Mouse (Mus musculus) heart, embryonic 13.5 days (tissue): ENCODE measurements at regions not wholly inside any gene's neighbourhood (a gene's known extent, or its start where the extent isn't known, plus 50 kb on each side); places are given as distances from the start of the nearest gene placed in this dataset.
A peak's percentile ranks its signal among the peaks of the same experiment; 100 is the strongest.

Experiments
- ATAC-seq: fragments of 200-750 bp; cut with Nextera tagmentation; 2 replicates; pipeline ENCODE4 v1.8.0; 2017; ENCODE audit warnings: moderate TSS enrichment; ENCODE audit not compliant: insufficient number of reproducible peaks, low FRiP score, low TSS enrichment; ENCODE audit errors: extremely low read depth
- H3K27ac ChIP-seq: fragments of 300-500 bp; sonication (generic); replicated peaks from 2 replicates; pipeline ENCODE4 v1.5.1; 2015; ENCODE audit warnings: moderate library complexity, mild to moderate bottlenecking, inconsistent platforms
- H3K27me3 ChIP-seq: fragments of 300-500 bp; sonication (generic); replicated peaks from 2 replicates; pipeline ENCODE4 v1.6.1; 2015; ENCODE audit warnings: mild to moderate bottlenecking, inconsistent platforms
- H3K36me3 ChIP-seq: fragments of 300-500 bp; sonication (generic); 2 replicates; pipeline ENCODE4 v1.6.1; 2015; ENCODE audit warnings: mild to moderate bottlenecking, inconsistent platforms
- H3K4me1 ChIP-seq: fragments of 300-500 bp; sonication (generic); 2 replicates; pipeline ENCODE4 v1.6.1; 2015; ENCODE audit warnings: inconsistent platforms
- H3K4me2 ChIP-seq: fragments of 300-500 bp; sonication (generic); 2 replicates; pipeline ENCODE4 v1.6.1; 2015; ENCODE audit warnings: inconsistent platforms, mild to moderate bottlenecking, moderate library complexity
- H3K4me3 ChIP-seq: fragments of 300-500 bp; sonication (generic); 2 replicates; pipeline ENCODE4 v1.5.1; 2015; ENCODE audit warnings: moderate library complexity, mild to moderate bottlenecking, inconsistent platforms
- H3K9ac ChIP-seq: fragments of 300-500 bp; sonication (generic); 2 replicates; pipeline ENCODE4 v1.6.1; 2015; ENCODE audit warnings: inconsistent platforms, mild to moderate bottlenecking, moderate library complexity
- H3K9me3 ChIP-seq: fragments of 300-500 bp; sonication (generic); 2 replicates; pipeline ENCODE4 v1.6.1; 2016; ENCODE audit warnings: inconsistent platforms
- WGBS: fragments of 180-500 bp; shearing (Covaris S2); methylation state at CpG from one replicate; pipeline ENCODE4 v1.1.7; 2015; ENCODE audit warnings: mixed read lengths; 5-methylcytosine and 5-hydroxymethylcytosine counted together

GRCm38 (mm10) chr12:12812873-12813272, 128.8 kb downstream of the Mycn start:
- Histone ChIP-seq H3K4me2 (no peak overlapping the region), H3K4me3 (no peak overlapping the region), H3K9ac (no peak overlapping the region), H3K4me1 (peaks cover 21% of the 10 kb centered on the region), H3K9me3 (no peaks in the 10 kb centered on the region), H3K27me3 (no peaks in the 10 kb centered on the region), H3K36me3 (no peaks in the 10 kb centered on the region), H3K27ac (no peak overlapping the region)
- no peak for ATAC-seq
- WGBS = 47% methylated on average over 6 of the region's 6 CpGs

- ATAC-seq = no peak
- WGBS = 20% methylated on average over 7 of the region's 7 CpGs
- Histone ChIP-seq H3K27me3 (no peaks in the 10 kb centered on the region), H3K9ac (peak overlapping the region; percentile 48; the same call in 1 of the 2 replicates), H3K9me3 (no peaks in the 10 kb centered on the region), H3K27ac (peak overlapping the region; percentile 46), H3K4me2 (peak overlapping the region; percentile 64), H3K4me3 (peak overlapping the region; percentile 30), H3K4me1 (peaks cover 21% of the 10 kb centered on the region), H3K36me3 (no peaks in the 10 kb centered on the region)
These were observed 130.8 kb downstream of the Mycn start for GRCm38 (mm10) chr12:12810943-12811342.

- H3K36me3 ChIP-seq = no peaks in the 10 kb centered on the region
- peak overlapping the region; percentile 30 for H3K4me3 ChIP-seq
- H3K4me1 ChIP-seq = peaks cover 21% of the 10 kb centered on the region
- 8% methylated on average over 16 of the region's 16 CpGs for WGBS
- peak overlapping the region; percentile 64 for H3K4me2 ChIP-seq
- H3K27me3 ChIP-seq = no peaks in the 10 kb centered on the region
- peak overlapping the region; percentile 48 for H3K9ac ChIP-seq
- no peaks in the 10 kb centered on the region for H3K9me3 ChIP-seq
- H3K27ac ChIP-seq = peak overlapping the region; percentile 46
- no peak for ATAC-seq
These were observed 131.4 kb downstream of the Mycn start for GRCm38 (mm10) chr12:12810159-12810885.

GRCm38 (mm10) chr12:12808120-12808519, 133.6 kb downstream of the Mycn start:
- H3K4me2 ChIP-seq = no peak overlapping the region
- H3K36me3 ChIP-seq = no peaks in the 10 kb centered on the region
- H3K27me3 ChIP-seq = no peaks in the 10 kb centered on the region
- ATAC-seq = no peak
- H3K4me1 ChIP-seq = peaks cover 24% of the 10 kb centered on the region
- 76% methylated on average over 5 of the region's 5 CpGs for WGBS
- H3K9ac ChIP-seq = no peak overlapping the region
- H3K4me3 ChIP-seq = no peak overlapping the region
- H3K27ac ChIP-seq = no peak overlapping the region
- no peaks in the 10 kb centered on the region for H3K9me3 ChIP-seq

GRCm38 (mm10) chr12:12803602-12804001, 138.1 kb downstream of the Mycn start:
- 52% methylated on average over 2 of the region's 2 CpGs for WGBS
- H3K4me1 ChIP-seq = peaks cover 13% of the 10 kb centered on the region
- no peak overlapping the region for H3K4me2 ChIP-seq
- no peaks in the 10 kb centered on the region for H3K27me3 ChIP-seq
- no peaks in the 10 kb centered on the region for H3K36me3 ChIP-seq
- H3K4me3 ChIP-seq = no peak overlapping the region
- ATAC-seq = no peak
- H3K9ac ChIP-seq = no peak overlapping the region
- no peaks in the 10 kb centered on the region for H3K9me3 ChIP-seq
- no peak overlapping the region for H3K27ac ChIP-seq

- H3K9ac ChIP-seq = no peak overlapping the region
- H3K4me1 ChIP-seq = peaks cover 13% of the 10 kb centered on the region
- no peak overlapping the region for H3K4me3 ChIP-seq
- no peak for ATAC-seq
- 43% methylated on average over 11 of the region's 11 CpGs for WGBS
- no peak overlapping the region for H3K4me2 ChIP-seq
- no peaks in the 10 kb centered on the region for H3K9me3 ChIP-seq
- H3K27ac ChIP-seq = no peak overlapping the region
- H3K36me3 ChIP-seq = no peaks in the 10 kb centered on the region
- no peaks in the 10 kb centered on the region for H3K27me3 ChIP-seq
These were observed 139.3 kb downstream of the Mycn start for GRCm38 (mm10) chr12:12802396-12802795.

GRCm38 (mm10) chr12:12801700-12802099, 140.0 kb downstream of the Mycn start:
- no peak overlapping the region for H3K27ac ChIP-seq
- H3K36me3 ChIP-seq = no peaks in the 10 kb centered on the region
- ATAC-seq = no peak
- peaks cover 13% of the 10 kb centered on the region for H3K4me1 ChIP-seq
- no peaks in the 10 kb centered on the region for H3K9me3 ChIP-seq
- 48% methylated on average over 11 of the region's 11 CpGs for WGBS
- no peak overlapping the region for H3K9ac ChIP-seq
- no peaks in the 10 kb centered on the region for H3K27me3 ChIP-seq
- H3K4me3 ChIP-seq = no peak overlapping the region
- peak overlapping the region; percentile 11; the same call in 1 of the 2 replicates for H3K4me2 ChIP-seq

- 84% methylated on average over 6 of the region's 6 CpGs for WGBS
- ATAC-seq = no peak
- H3K27me3 ChIP-seq = no peaks in the 10 kb centered on the region
These were observed 141.6 kb downstream of the Mycn start for GRCm38 (mm10) chr12:12800120-12800519.

GRCm38 (mm10) chr12:12789052-12789451, 152.7 kb downstream of the Mycn start:
- no peak overlapping the region for H3K4me2 ChIP-seq
- H3K4me1 ChIP-seq = peaks cover 27% of the 10 kb centered on the region
- WGBS = 80% methylated on average over 6 of the region's 6 CpGs
- peaks cover 12% of the 10 kb centered on the region for H3K27me3 ChIP-seq
- ATAC-seq = no peak
- H3K27ac ChIP-seq = no peak overlapping the region
- no peak overlapping the region for H3K9ac ChIP-seq
- H3K9me3 ChIP-seq = no peaks in the 10 kb centered on the region
- H3K36me3 ChIP-seq = no peaks in the 10 kb centered on the region
- H3K4me3 ChIP-seq = no peak overlapping the region

More at GRCm38 (mm10) chr12:12800120-12800519, 141.6 kb downstream of the Mycn start:
- Histone ChIP-seq H3K4me2 (no peak overlapping the region), H3K9me3 (no peaks in the 10 kb centered on the region), H3K36me3 (no peaks in the 10 kb centered on the region), H3K9ac (no peak overlapping the region), H3K4me1 (peaks cover 13% of the 10 kb centered on the region), H3K27ac (no peak overlapping the region), H3K4me3 (no peak overlapping the region)

- H3K36me3 ChIP-seq = no peaks in the 10 kb centered on the region
- H3K4me1 ChIP-seq = peaks cover 27% of the 10 kb centered on the region
- peaks cover 12% of the 10 kb centered on the region for H3K27me3 ChIP-seq
- H3K27ac ChIP-seq = no peak overlapping the region
- 20% methylated on average over 13 of the region's 13 CpGs for WGBS
- peak overlapping the region; percentile 71 for H3K9ac ChIP-seq
- ATAC-seq = no peak
- peak overlapping the region; percentile 67 for H3K4me2 ChIP-seq
- H3K9me3 ChIP-seq = no peaks in the 10 kb centered on the region
- H3K4me3 ChIP-seq = peak overlapping the region; percentile 35
These were observed 153.4 kb downstream of the Mycn start for GRCm38 (mm10) chr12:12788263-12788852.

GRCm38 (mm10) chr12:12787608-12788262, 154.0 kb downstream of the Mycn start:
- Histone ChIP-seq H3K27ac (no peak overlapping the region), H3K4me2 (peak overlapping the region; percentile 67), H3K27me3 (peaks cover 12% of the 10 kb centered on the region), H3K9me3 (no peaks in the 10 kb centered on the region), H3K4me1 (peaks cover 27% of the 10 kb centered on the region), H3K36me3 (no peaks in the 10 kb centered on the region), H3K9ac (peak overlapping the region; percentile 71), H3K4me3 (peak overlapping the region; percentile 35)
- ATAC-seq = no peak
- WGBS = 6% methylated on average over 19 of the region's 19 CpGs
